8 mouse cellular contexts compared by ENCODE assay signal in the genomic region with DNA sequence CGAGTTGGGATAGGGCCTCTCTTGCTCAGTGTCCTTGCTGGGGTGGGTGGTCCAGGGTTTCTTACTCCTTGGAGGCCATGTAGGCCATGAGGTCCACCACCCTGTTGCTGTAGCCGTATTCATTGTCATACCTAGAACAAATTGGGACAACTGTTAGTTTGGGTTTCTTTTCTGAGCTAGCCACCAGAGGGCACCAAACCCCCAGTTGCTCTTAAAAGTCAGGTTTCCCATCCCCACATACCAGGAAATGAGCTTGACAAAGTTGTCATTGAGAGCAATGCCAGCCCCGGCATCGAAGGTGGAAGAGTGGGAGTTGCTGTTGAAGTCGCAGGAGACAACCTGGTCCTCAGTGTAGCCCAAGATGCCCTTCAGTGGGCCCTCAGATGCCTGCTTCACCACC. TPM values are rescaled to one million over a fixed set of nuclear protein-coding genes. Genes with fewer than 3 reads are reported as not detected.
A peak's percentile ranks its signal among the peaks of the same experiment; 100 is the strongest.
DNase-seq lines count a peak whose midpoint lies in the region.
"Not testable (repeated sequence)": the region's sequence is repeated elsewhere in the genome, so short reads cannot be mapped to it uniquely, and the experiment has no call there.

No protein-coding gene starts in this region.

- H3K4me3 ChIP-seq in hindbrain, embryonic 10.5 days, result 0 out of 2 replicates have a peak overlapping the region, but pooled peaks have one; percentile 32

- peaks cover 80% of the 10 kb centered on the region for H3K36me3 ChIP-seq in hindbrain, embryonic 10.5 days

- H3K9me3 ChIP-seq in hindbrain, embryonic 10.5 days, result not testable (repeated sequence)

- not testable (repeated sequence) for H3K27ac ChIP-seq in hindbrain, embryonic 10.5 days

- WGBS in hindbrain, embryonic 10.5 days, result 17% methylated on average over 4 of the region's 5 CpGs

- H3K4me1 ChIP-seq in hindbrain, embryonic 10.5 days (replicated peaks), result peaks cover 76% of the 10 kb centered on the region

- peak; percentile 82 for DNase-seq in T-cell, adult 2 months (ENCODE audit: low spot score)
- peak; percentile 66 for DNase-seq in cerebellum, adult 8-10 months
- DNase-seq in frontal cortex, adult 2 months (ENCODE audit: extremely low spot score in 1 of 2, low spot score in 1 of 2), result peak; percentile 53 to 81
- peak; percentile 68 for DNase-seq in hindbrain, embryonic 10.5 days (ENCODE audit: low spot score)
- peak; percentile 68 to 69 for DNase-seq in left cerebral cortex, adult 18-20 months (ENCODE audit: low spot score in 2 of 2)
- DNase-seq in lung, postnatal 14 days, result peak; percentile 82
- DNase-seq in right cerebral cortex, postnatal 4 days, result peak; percentile 81
- DNase-seq in urinary bladder, postnatal 36 days (ENCODE audit: low spot score in 2 of 2), result peak; percentile 51 to 63

- H3K27me3 ChIP-seq in hindbrain, embryonic 10.5 days (ENCODE audit: insufficient read depth, poor library complexity, severe bottlenecking), result not testable (repeated sequence)

RNA-seq across cellular contexts. Expression of a gene that starts 4.3 kb away (rescaled TPM):
- polyA plus RNA-seq in frontal cortex, adult 2 months (2012; rRNA removed), result 4,623 and 6,295 TPM in 2 replicates
- polyA plus RNA-seq in hindbrain, embryonic 10.5 days (2016; fragmentation: Nextera tagmentation; extraction: Ambion mirVana), result 2,613 and 2,865 TPM in 2 replicates
- 1,000 to 10,000 TPM; 2,618 to 2,651 TPM for total RNA-seq in left cerebral cortex, adult 18-20 months (2021)

RNA-seq across cellular contexts. Expression of a gene that starts 16.9 kb away (rescaled TPM):
- polyA plus RNA-seq in frontal cortex, adult 2 months (2012; rRNA removed), result 86.9 and 94.3 TPM in 2 replicates
- polyA plus RNA-seq in hindbrain, embryonic 10.5 days (2016; fragmentation: Nextera tagmentation; extraction: Ambion mirVana), result 12.5 and 18.3 TPM in 2 replicates
- total RNA-seq in left cerebral cortex, adult 18-20 months (2021), result 10 to 100 TPM; 54.6 to 55.8 TPM

RNA-seq across cellular contexts. Expression of a gene that starts 29.5 kb away (rescaled TPM):
- polyA plus RNA-seq in frontal cortex, adult 2 months (2012; rRNA removed), result 51.7 and 53.6 TPM in 2 replicates
- 199 and 233 TPM in 2 replicates for polyA plus RNA-seq in hindbrain, embryonic 10.5 days (2016; fragmentation: Nextera tagmentation; extraction: Ambion mirVana)
- 10 to 100 TPM; 22.0 to 24.4 TPM for total RNA-seq in left cerebral cortex, adult 18-20 months (2021)

RNA-seq across cellular contexts. Expression of a gene that starts 29.6 kb away (rescaled TPM):
- 46.7 and 48.7 TPM in 2 replicates for polyA plus RNA-seq in frontal cortex, adult 2 months (2012; rRNA removed)
- 206 and 213 TPM in 2 replicates for polyA plus RNA-seq in hindbrain, embryonic 10.5 days (2016; fragmentation: Nextera tagmentation; extraction: Ambion mirVana)
- 10 to 100 TPM; 69.7 to 81.2 TPM for total RNA-seq in left cerebral cortex, adult 18-20 months (2021)

RNA-seq across cellular contexts. Expression of a gene that starts 30.3 kb away (rescaled TPM):
- polyA plus RNA-seq in frontal cortex, adult 2 months (2012; rRNA removed), result 22.0 and 22.3 TPM in 2 replicates
- polyA plus RNA-seq in hindbrain, embryonic 10.5 days (2016; fragmentation: Nextera tagmentation; extraction: Ambion mirVana), result 67.6 and 83.8 TPM in 2 replicates
- total RNA-seq in left cerebral cortex, adult 18-20 months (2021), result 10 to 100 TPM; 30.2 to 30.5 TPM
